ENCODE assay signal across 24 mouse cellular contexts in genomic region chr5:143593563-143594146, GRCm38 (mm10). TPM values are rescaled to one million over a fixed set of nuclear protein-coding genes. Genes with fewer than 3 reads are reported as not detected.
DNase-seq lines count a peak whose midpoint lies in the region; ATAC-seq and TF ChIP-seq lines count a peak whose summit lies in the region.
"Had no signal": no experiment of that assay in that cellular context is flagged by ENCODE, and none has a peak within 500 bp of the region (broad histone marks: within the 10 kb centered on the region; RNA-seq: fewer than 3 reads in every experiment).

No protein-coding gene starts in this region.

- intact Hi-C loops in gastrocnemius, adult 2 months (cut with DNase I) = no loop called here

- H3K4me2 ChIP-seq in heart, embryonic 13.5 days = peak overlapping the region; percentile 36; the same call in 1 of the 2 replicates
- H3K4me2 ChIP-seq in heart, embryonic 16.5 days (ENCODE audit: low read depth, low read length) = peak overlapping the region; percentile 42; the same call in 1 of the 2 replicates
- H3K4me2 ChIP-seq: neural tube, embryonic 13.5 days had no signal

- ATAC-seq in heart, embryonic 13.5 days (ENCODE audit: extremely low read depth, insufficient number of reproducible peaks, low FRiP score, low TSS enrichment) = no peak
- no peak for ATAC-seq in heart, embryonic 16.5 days (replicated peaks; ENCODE audit: extremely low read depth, insufficient read depth, low FRiP score)
- ATAC-seq: CD4-positive, CD25-positive, alpha-beta regulatory T cell, adult 4 months; forebrain, postnatal 0 days had no signal

- H3K27me3 ChIP-seq in heart, embryonic 13.5 days (replicated peaks) = no peaks in the 10 kb centered on the region
- H3K27me3 ChIP-seq in heart, embryonic 16.5 days (ENCODE audit: control insufficient read depth, insufficient read depth, low read length) = no peaks in the 10 kb centered on the region
- H3K27me3 ChIP-seq: neural tube, embryonic 13.5 days had no signal

- H3K9ac ChIP-seq in heart, embryonic 13.5 days = peak overlapping the region; percentile 47; the same call in 1 of the 2 replicates
- H3K9ac ChIP-seq in heart, embryonic 16.5 days (ENCODE audit: low read length) = peak overlapping the region; percentile 49; the same call in 1 of the 2 replicates
- H3K9ac ChIP-seq: forebrain, postnatal 0 days; neural tube, embryonic 13.5 days had no signal

- H3K36me3 ChIP-seq in heart, embryonic 13.5 days = no peaks in the 10 kb centered on the region
- H3K36me3 ChIP-seq in heart, embryonic 16.5 days (ENCODE audit: control insufficient read depth, insufficient read depth) = no peaks in the 10 kb centered on the region
- H3K36me3 ChIP-seq: embryonic facial prominence, embryonic 10.5 days; forebrain, embryonic 10.5 days; limb, embryonic 10.5 days; neural tube, embryonic 13.5 days had no signal

- H3K4me3 ChIP-seq in gastrocnemius, adult 2 months = no peak overlapping the region; the same call in 1 of the 2 replicates
- no peak overlapping the region for H3K4me3 ChIP-seq in heart, embryonic 13.5 days
- H3K4me3 ChIP-seq in heart, embryonic 16.5 days (ENCODE audit: low read length) = no peak overlapping the region; the same call in 1 of the 2 replicates
- H3K4me3 ChIP-seq: embryonic facial prominence, embryonic 10.5 days; forebrain, embryonic 10.5 days; limb, embryonic 10.5 days; myocyte; neural tube, embryonic 13.5 days had no signal

- no peak for TF ChIP-seq CTCF in gastrocnemius, adult 2 months (IDR thresholded peaks at IDR 0.05)

- DNase-seq in gastrocnemius, adult 2 months = no peak
- no peak for DNase-seq in gastrocnemius, adult 18-20 months (ENCODE audit: low spot score)
- no peak for DNase-seq in heart, adult 8-10 months (ENCODE audit: low spot score)
- peak; percentile 59 for DNase-seq in 3T3-L1 (ENCODE audit: low read depth, low spot score)
- DNase-seq in spleen, adult 18-20 months = no peak
- DNase-seq in liver = no peak
- DNase-seq: cerebellum, adult 11-12 months; cerebellum, postnatal 10 days; forebrain, postnatal 0 days; gastrocnemius, postnatal 36 days; kidney, adult 11 months; lung, postnatal 10 days; midbrain, embryonic 14.5 days; retina, postnatal 1 day; right cerebral cortex, postnatal 25 days had no signal

- peaks cover 7% of the 10 kb centered on the region; the same call in 1 of the 2 replicates for H3K9me3 ChIP-seq in heart, embryonic 13.5 days
- peaks cover 2% of the 10 kb centered on the region; the same call in 1 of the 2 replicates for H3K9me3 ChIP-seq in heart, embryonic 16.5 days (replicated peaks; ENCODE audit: control insufficient read depth, low read length)
- H3K9me3 ChIP-seq: embryonic facial prominence, embryonic 10.5 days; forebrain, embryonic 10.5 days; limb, embryonic 10.5 days had no signal

- H3K27ac ChIP-seq in gastrocnemius, adult 2 months = peak overlapping the region; percentile 51
- peak overlapping the region; percentile 92 for H3K27ac ChIP-seq in heart, embryonic 13.5 days (replicated peaks)
- peak overlapping the region; percentile 91 for H3K27ac ChIP-seq in heart, embryonic 16.5 days (ENCODE audit: low read length)
- H3K27ac ChIP-seq: embryonic facial prominence, embryonic 10.5 days; forebrain, embryonic 10.5 days; kidney, postnatal 0 days; limb, embryonic 10.5 days; neural tube, embryonic 13.5 days had no signal

- 55% methylated on average over 11 of the region's 11 CpGs for WGBS in heart, embryonic 13.5 days
- WGBS in heart, embryonic 16.5 days = 58% methylated on average over 11 of the region's 11 CpGs

- peaks cover 32% of the 10 kb centered on the region for H3K4me1 ChIP-seq in heart, embryonic 13.5 days
- H3K4me1 ChIP-seq in heart, embryonic 16.5 days (ENCODE audit: control insufficient read depth, insufficient read depth, low read length) = peaks cover 26% of the 10 kb centered on the region

RNA-seq across cellular contexts. Expression of gene Cyth3, which starts 28.6 kb away (rescaled TPM):
- 10 to 100 TPM; 10.7 to 15.8 TPM for total RNA-seq in gastrocnemius, adult 2 months (2021)
- total RNA-seq in gastrocnemius, adult 18-20 months (2021) = 10 to 100 TPM; 10.1 to 12.1 TPM
- 36.8 and 41.4 TPM in 2 replicates for polyA plus RNA-seq in heart, embryonic 13.5 days (2015; fragmentation: Nextera tagmentation; extraction: Ambion mirVana)
- total RNA-seq in heart, adult 8-10 months (2022) = 10 to 100 TPM; 23.1 to 33.1 (median 27.4) TPM
- 59.2 and 59.4 TPM in 2 replicates for polyA plus RNA-seq in heart, embryonic 16.5 days (2015; fragmentation: Nextera tagmentation; extraction: Ambion mirVana)
